Mouse (Mus musculus): ENCODE measurements around the gene Zcchc8.

DNA sequence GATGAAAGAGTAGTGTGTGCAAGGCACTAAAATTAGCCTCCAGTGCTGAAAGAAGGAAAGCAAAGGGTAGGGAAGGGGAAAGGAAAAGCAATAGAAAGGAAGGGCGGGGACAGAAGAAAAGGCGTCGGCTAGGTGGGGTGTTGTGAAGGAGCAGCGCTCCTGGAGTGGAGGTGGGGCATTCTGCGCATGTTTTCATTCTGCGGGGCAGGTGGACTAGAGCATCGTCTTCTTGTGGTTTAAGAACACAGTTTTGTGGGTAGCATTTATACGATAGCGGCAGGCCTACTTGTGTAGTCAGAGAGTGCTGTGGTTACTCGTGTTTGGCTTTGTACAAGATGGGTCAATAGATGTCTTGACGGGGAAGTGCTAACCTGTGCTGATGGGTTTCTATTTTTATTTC, 44.6 kb upstream of the Zcchc8 start:
- no peak for TF ChIP-seq CTCF (IDR thresholded peaks at IDR 0.05; ENCODE audit: low read depth)
- TF ChIP-seq EP300 (IDR thresholded peaks at IDR 0.05; ENCODE audit: low read depth): no peak
